Mouse (Mus musculus) thymus, adult 2 months (tissue): ENCODE data around the gene Hist1h4a. TPM values are rescaled to one million over a fixed set of nuclear protein-coding genes. Genes with fewer than 3 reads are reported as not detected.
"Not testable (repeated sequence)": the region's sequence is repeated elsewhere in the genome, so short reads cannot be mapped to it uniquely, and the experiment has no call there.

Experiments used
- DNase-seq: peaks from one replicate; pipeline ENCODE4 v3.0.0; 2021
- H3K27ac ChIP-seq: fragments of 200-500 bp; 2 replicates; pipeline ENCODE4 v1.5.1; 2012; ENCODE audit warnings: low read length, control low read depth; ENCODE audit not compliant: control insufficient read depth, insufficient read depth
- H3K27me3 ChIP-seq: fragments of 200-500 bp; 2 replicates; pipeline ENCODE4 v1.6.1; 2012; ENCODE audit warnings: mild to moderate bottlenecking, low read length, moderate library complexity, mixed read lengths; ENCODE audit not compliant: control insufficient read depth, insufficient read depth
- H3K36me3 ChIP-seq: fragments of 200-500 bp; 2 replicates; pipeline ENCODE4 v1.6.1; 2012; ENCODE audit warnings: mild to moderate bottlenecking, low read length, moderate library complexity; ENCODE audit not compliant: control insufficient read depth, insufficient read depth
- H3K4me1 ChIP-seq: fragments of 200-500 bp; replicated peaks from 2 replicates; pipeline ENCODE4 v1.6.1; 2012; ENCODE audit warnings: low read length; ENCODE audit not compliant: control insufficient read depth, insufficient read depth
- H3K4me3 ChIP-seq: fragments of 200-500 bp; 2 replicates; pipeline ENCODE4 v1.5.1; 2012; ENCODE audit warnings: mild to moderate bottlenecking, low read length, control low read depth, moderate library complexity; ENCODE audit not compliant: control insufficient read depth, insufficient read depth
- CTCF ChIP-seq: fragments of 200-500 bp; IDR thresholded peaks from 2 replicates; pipeline ENCODE4 v1.5.1; 2012; ENCODE audit warnings: mild to moderate bottlenecking, control low read depth, low read length, moderate library complexity, borderline replicate concordance; ENCODE audit not compliant: control insufficient read depth, poor library complexity, insufficient read depth; ENCODE audit errors: extremely low read depth
- POLR2A ChIP-seq: fragments of 200-500 bp; IDR thresholded peaks from 2 replicates; pipeline ENCODE4 v1.6.1; 2012; ENCODE audit warnings: mild to moderate bottlenecking, low read length, control low read depth, moderate library complexity; ENCODE audit not compliant: control insufficient read depth, poor library complexity, insufficient read depth; ENCODE audit errors: extremely low read depth
- WGBS: fragments of 180-500 bp; shearing (Covaris S2); methylation state at CpG from one replicate; pipeline ENCODE4 v1.1.7; 2018; 5-methylcytosine and 5-hydroxymethylcytosine counted together
- polyA plus RNA-seq: library from polyadenylated mRNA; depleted of rRNA; stranded (reverse); fragments of >200 nt; gene quantifications from 2 replicates; pipeline ENCODE4 v1.2.3, GENCODE M21; 2012

Hist1h4a gene
- polyA plus RNA-seq, 1 experiment, result 295 TPM

DNA sequence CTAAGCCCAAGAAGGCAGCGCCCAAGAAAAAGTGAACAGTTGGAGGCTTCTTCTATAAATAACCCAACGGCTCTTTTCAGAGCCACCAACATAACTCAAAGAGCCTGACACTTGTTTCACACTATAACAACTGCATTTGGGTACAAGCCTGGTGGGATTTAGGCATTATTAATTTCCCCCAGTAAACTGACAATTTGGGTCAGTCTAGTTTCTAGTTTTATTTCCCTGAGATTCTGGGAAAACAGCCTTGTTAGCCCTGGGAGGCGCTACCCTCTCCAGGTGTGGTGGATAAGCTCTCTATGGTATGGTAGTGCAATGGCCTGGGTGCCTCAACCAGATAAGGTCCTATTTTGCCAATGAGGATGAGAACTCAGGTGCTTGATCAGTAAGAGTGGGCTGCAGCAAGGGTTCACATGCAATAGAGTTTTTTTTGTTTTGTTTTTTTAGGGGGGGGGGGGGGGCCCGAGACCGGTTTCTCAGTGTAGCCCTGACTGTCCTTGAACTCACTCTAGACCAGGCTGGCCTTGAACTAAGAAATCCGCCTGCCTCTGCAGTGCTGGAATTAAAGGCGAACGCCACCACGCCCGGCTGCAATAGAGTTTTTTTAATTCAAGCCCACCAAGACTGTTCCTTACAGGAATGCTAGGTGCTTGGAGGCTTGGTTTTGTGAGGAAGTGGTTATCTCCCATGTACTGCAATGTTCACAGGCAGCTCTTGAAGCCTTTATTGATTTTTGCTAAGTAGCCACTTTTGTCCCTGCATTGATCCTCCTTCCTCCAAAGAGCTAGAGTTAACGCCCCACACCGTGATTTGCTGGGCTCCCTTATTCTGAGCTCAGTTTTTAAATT, 3.5 kb upstream of the Hist1h4a start:
- Histone ChIP-seq H3K4me1 (peaks cover 9% of the 10 kb centered on the region), H3K27ac (peak overlapping the region; percentile 94), H3K27me3 (no peaks in the 10 kb centered on the region), H3K4me3 (peak overlapping the region; percentile 74), H3K36me3 (no peaks in the 10 kb centered on the region)
- no peak for TF ChIP-seq POLR2A
- no peak for TF ChIP-seq CTCF
- DNase-seq, result no peak
- WGBS, result 50% methylated on average over 12 of the region's 12 CpGs

DNA sequence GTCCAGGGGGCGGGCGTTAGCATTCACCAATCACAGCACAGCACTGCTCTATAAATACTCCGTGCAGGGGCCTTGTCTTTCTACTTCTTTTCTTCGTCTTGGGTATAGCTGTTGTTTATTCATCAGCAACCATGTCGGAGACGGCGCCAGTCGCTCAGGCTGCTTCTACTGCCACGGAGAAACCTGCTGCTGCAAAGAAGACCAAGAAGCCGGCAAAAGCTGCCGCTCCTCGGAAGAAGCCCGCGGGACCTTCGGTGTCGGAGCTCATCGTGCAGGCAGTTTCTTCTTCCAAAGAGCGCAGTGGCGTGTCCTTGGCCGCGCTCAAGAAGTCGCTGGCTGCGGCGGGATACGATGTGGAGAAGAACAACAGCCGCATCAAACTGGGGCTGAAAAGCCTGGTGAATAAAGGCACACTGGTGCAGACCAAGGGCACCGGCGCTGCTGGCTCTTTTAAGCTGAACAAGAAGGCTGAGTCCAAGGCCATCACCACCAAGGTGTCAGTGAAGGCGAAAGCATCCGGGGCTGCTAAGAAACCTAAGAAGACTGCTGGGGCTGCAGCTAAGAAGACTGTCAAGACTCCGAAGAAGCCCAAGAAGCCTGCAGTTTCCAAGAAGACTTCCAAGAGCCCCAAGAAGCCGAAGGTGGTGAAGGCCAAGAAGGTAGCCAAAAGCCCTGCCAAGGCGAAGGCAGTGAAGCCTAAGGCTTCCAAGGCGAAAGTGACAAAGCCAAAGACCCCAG, 2.7 kb upstream of the Hist1h4a start, which contains the start of gene Hist1h1a:
Gene Hist1h1a, plus strand, starts transcription at position 81 of the 738 bp plus-strand sequence.
- Histone ChIP-seq H3K27ac (peak within 1 kb of the TSS; percentile 94), H3K36me3 (no peaks in the 10 kb centered on the region), H3K4me1 (peaks cover 9% of the 10 kb centered on the region), H3K27me3 (no peaks in the 10 kb centered on the region), H3K4me3 (peak within 1 kb of the TSS; percentile 74)
- peak; percentile 87 for DNase-seq
- TF ChIP-seq CTCF (no peak), POLR2A (peak; percentile 89; the same call in 1 of the 2 replicates)
- 2% methylated on average over 34 of the region's 34 CpGs for whole genome bisulfite sequencing

DNA sequence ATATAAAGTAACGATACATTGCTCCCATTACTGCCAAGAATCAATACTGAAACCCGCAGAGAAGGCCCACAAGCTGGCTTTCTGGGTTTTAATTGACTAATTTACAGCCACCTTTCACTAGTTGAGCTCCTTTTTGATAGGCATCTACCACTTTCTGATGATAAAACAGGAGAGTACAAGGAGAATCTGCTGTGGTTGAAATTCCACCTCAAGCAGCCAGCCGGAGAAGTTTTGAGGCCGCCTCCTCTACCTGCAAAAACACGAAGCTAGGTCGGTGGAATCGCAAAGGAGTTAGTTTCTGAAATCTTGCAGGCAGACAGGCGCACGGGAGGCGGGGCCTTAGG, 2.2 kb upstream of the Hist1h4a start:
- Histone ChIP-seq H3K27ac (peak overlapping the region; percentile 82), H3K36me3 (no peaks in the 10 kb centered on the region), H3K4me1 (peaks cover 9% of the 10 kb centered on the region), H3K27me3 (no peaks in the 10 kb centered on the region), H3K4me3 (no peak overlapping the region)
- TF ChIP-seq CTCF (no peak), POLR2A (no peak)
- DNase-seq, result no peak
- 1% methylated on average over 10 of the region's 10 CpGs for WGBS

DNA sequence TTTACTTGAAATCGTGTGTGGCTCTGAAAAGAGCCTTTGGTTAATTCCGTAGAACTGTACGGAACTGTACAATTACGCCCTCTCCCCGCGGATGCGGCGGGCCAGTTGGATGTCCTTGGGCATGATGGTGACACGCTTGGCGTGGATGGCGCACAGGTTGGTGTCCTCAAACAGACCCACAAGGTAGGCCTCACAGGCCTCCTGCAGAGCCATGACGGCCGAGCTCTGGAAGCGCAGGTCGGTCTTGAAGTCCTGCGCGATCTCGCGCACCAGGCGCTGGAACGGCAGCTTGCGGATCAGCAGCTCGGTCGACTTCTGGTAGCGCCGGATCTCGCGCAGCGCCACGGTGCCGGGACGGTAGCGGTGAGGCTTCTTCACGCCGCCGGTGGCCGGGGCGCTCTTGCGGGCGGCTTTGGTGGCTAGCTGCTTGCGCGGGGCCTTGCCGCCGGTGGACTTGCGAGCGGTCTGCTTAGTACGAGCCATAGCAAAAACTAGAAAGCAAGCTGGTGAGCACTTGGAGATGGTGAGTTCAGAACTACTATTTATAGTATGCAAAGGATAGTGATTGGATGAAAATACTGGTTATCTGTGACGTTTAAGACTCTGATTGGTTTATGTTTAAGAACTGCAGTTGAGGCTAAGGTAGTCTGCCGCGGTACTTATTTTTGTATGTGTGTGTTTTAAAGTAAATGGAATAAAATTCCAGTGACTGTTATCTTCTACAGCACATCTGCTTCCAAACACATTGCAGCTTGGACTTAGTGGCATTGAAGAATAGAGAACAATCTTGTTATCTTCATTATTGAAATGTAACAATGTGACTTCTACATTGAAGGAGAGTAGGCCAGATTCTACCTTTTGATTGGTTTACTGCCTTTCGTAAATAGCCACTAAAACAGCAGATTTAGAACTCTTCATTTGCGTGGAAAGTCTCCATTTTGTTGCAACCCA, 1.1 kb upstream of the Hist1h4a start, which contains the start of gene Hist1h3a:
Gene Hist1h3a, minus strand, starts transcription at position 516 of the 951 bp plus-strand sequence.
- WGBS, result under 1% methylated on average over 33 of the region's 52 CpGs
- not testable (repeated sequence) for H3K27me3 ChIP-seq, H3K36me3 ChIP-seq
- peak; percentile 70 for TF ChIP-seq POLR2A
- Histone ChIP-seq H3K27ac (peak within 1 kb of the TSS; percentile 94), H3K4me3 (peak within 1 kb of the TSS; percentile 50), H3K4me1 (peaks cover 12% of the 10 kb centered on the region)
- peak; percentile 72 for DNase-seq

DNA sequence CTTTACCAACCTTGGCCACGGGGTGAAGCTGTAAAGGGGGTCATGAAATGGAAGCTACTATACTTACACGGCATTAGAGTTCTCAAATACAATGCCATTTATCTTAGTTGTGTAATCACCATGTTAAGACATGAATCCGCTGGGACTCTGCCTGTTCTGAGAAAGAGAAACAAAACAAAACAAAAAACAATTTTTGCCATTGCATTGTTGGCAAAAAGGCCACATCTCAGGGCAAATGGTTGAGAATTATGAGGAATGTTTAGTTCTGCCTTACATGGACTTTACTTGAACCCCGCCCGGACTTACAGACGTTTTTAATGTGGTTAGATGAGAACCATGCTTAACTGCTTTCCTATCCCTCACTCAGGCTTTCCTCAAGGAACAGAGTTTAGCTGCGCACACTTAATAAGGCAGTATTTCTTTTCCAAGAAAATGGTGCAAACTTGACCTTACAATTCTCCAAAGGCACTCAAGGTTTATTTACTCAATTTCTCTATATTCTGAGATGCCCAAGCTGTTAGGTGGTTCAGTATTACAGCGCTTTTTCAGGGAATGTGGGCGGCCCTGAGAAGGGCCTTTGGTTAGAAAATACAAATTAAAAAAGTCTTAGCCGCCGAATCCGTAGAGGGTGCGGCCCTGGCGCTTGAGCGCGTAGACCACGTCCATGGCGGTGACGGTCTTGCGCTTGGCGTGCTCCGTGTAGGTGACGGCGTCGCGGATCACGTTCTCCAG, 624 bp downstream of the Hist1h4a start:
- Histone ChIP-seq H3K27ac (peak overlapping the region; percentile 78), H3K4me3 (peak overlapping the region; percentile 40), H3K4me1 (peaks cover 12% of the 10 kb centered on the region), H3K36me3 (no peaks in the 10 kb centered on the region), H3K27me3 (no peaks in the 10 kb centered on the region)
- TF ChIP-seq POLR2A (no peak), CTCF (no peak)
- no peak for DNase-seq
- WGBS, result 1% methylated on average over 22 of the region's 27 CpGs

DNA sequence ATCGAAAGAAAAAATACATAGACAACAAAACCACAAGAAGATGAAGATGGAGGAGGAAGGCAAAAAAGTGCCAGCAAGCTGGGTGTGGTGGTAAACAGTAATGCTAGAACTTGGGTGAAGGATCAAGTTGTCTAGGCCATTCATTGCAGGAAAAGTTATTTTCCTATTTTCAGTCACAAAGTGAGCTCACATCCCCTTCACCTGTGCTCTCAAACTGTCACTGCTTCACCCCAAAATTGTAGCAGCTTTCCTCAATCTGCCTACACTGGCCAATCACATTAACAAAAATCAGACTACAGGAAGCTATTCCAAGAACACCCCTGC, 1.2 kb downstream of the Hist1h4a start:
- Histone ChIP-seq H3K4me1 (peaks cover 11% of the 10 kb centered on the region), H3K27ac (no peak overlapping the region; the same call in 1 of the 2 replicates)

More for the DNA sequence above, 1.2 kb downstream of the Hist1h4a start:
- no peak overlapping the region for H3K4me3 ChIP-seq
- TF ChIP-seq CTCF (no peak), POLR2A (no peak)
- peak; percentile 39 for DNase-seq
- H3K36me3 ChIP-seq, result no peaks in the 10 kb centered on the region
- 27% methylated on average over 1 of the region's 1 CpGs for WGBS
- no peaks in the 10 kb centered on the region for H3K27me3 ChIP-seq
